Mouse (Mus musculus): ENCODE results near the gene Etfb. TPM values are rescaled to one million over a fixed set of nuclear protein-coding genes. Genes with fewer than 3 reads are reported as not detected.

Gene Etfb
- polyA plus RNA-seq, 1 experiment from 2014 or later, result 760 TPM

GRCm38 (mm10) chr7:43483236-43483635 is 39.4 kb downstream of the Etfb start:
- Histone ChIP-seq H3K27me3 (ENCODE audit: insufficient read depth, low read length) (peaks cover 1% of the 10 kb centered on the region; the same call in 1 of the 2 replicates), H3K4me3 (ENCODE audit: low read depth, low read length) (no peak overlapping the region), H3K9me3 (ENCODE audit: low read length) (no peaks in the 10 kb centered on the region), H3K27ac (ENCODE audit: low read depth) (no peak overlapping the region), H3K4me1 (ENCODE audit: insufficient read depth) (no peaks in the 10 kb centered on the region), H3K36me3 (replicated peaks; ENCODE audit: insufficient read depth, low read length) (no peaks in the 10 kb centered on the region), H3K4me2 (ENCODE audit: low read depth, low read length) (no peak overlapping the region), H3K9ac (replicated peaks) (no peak overlapping the region)
- no peak for TF ChIP-seq CTCF (IDR thresholded peaks at IDR 0.05; ENCODE audit: low read depth)
- TF ChIP-seq EP300 (IDR thresholded peaks at IDR 0.05; ENCODE audit: low read depth), result no peak
- ATAC-seq (no peak), DNase-seq (no peak)
- WGBS (ENCODE audit: insufficient replicate concordance), result 7% methylated on average over 10 of the region's 10 CpGs

DNA sequence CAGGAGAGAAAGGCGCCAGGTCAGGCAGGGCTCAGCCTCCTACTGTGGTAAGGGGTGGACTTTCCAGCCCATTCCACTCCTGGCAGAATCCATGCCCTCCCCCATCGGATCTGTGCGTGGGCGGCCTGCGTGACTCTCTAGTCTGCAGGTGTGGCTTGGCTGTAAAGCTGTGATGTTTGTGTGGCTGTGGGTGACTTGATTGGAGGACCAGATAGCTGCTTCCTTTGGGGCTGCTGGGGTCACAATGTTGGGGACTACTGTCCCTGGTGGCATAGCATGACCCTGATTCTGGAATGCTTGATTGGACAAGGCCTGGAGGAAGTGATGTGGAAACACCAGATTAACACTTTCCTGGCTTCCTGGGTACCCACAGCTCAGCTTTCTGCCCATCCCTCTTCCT is 44.8 kb downstream of the Etfb start:
- 30% methylated on average over 5 of the region's 5 CpGs for WGBS (ENCODE audit: insufficient replicate concordance)

GRCm38 (mm10) chr7:43489631-43490125 is 45.8 kb downstream of the Etfb start, which contains the start of gene Iglon5:
Iglon5 (minus strand) TSS chr7:43490075.
- DNase-seq (no peak), ATAC-seq (no peak)
- no peak within 1 kb of the TSS for H3K27ac ChIP-seq (ENCODE audit: low read depth)
- H3K27me3 ChIP-seq (ENCODE audit: insufficient read depth, low read length), result peaks cover 23% of the 10 kb centered on the region
- TF ChIP-seq EP300 (IDR thresholded peaks at IDR 0.05; ENCODE audit: low read depth), result no peak
- no peak for TF ChIP-seq CTCF (IDR thresholded peaks at IDR 0.05; ENCODE audit: low read depth)
- H3K4me1 ChIP-seq (ENCODE audit: insufficient read depth), result no peaks in the 10 kb centered on the region
- 8% methylated on average over 16 of the region's 41 CpGs for WGBS (ENCODE audit: insufficient replicate concordance)
- H3K4me3 ChIP-seq (ENCODE audit: low read depth, low read length), result 0 out of 2 replicates have a peak within 1 kb of the TSS, but pooled peaks have one; percentile 2
- peak within 1 kb of the TSS; percentile 35; the same call in 1 of the 2 replicates for H3K4me2 ChIP-seq (ENCODE audit: low read depth, low read length)
- no peak within 1 kb of the TSS for H3K9ac ChIP-seq (replicated peaks)
- no peaks in the 10 kb centered on the region for H3K9me3 ChIP-seq (ENCODE audit: low read length)
- no peaks in the 10 kb centered on the region for H3K36me3 ChIP-seq (replicated peaks; ENCODE audit: insufficient read depth, low read length)

More for the DNA sequence above, 44.8 kb downstream of the Etfb start:
- no peak for ATAC-seq
- no peak for TF ChIP-seq CTCF (IDR thresholded peaks at IDR 0.05; ENCODE audit: low read depth)
- TF ChIP-seq EP300 (IDR thresholded peaks at IDR 0.05; ENCODE audit: low read depth), result no peak
- no peaks in the 10 kb centered on the region for H3K4me1 ChIP-seq (ENCODE audit: insufficient read depth)
- no peaks in the 10 kb centered on the region for H3K9me3 ChIP-seq (ENCODE audit: low read length)
- H3K4me3 ChIP-seq (ENCODE audit: low read depth, low read length), result no peak overlapping the region
- no peaks in the 10 kb centered on the region for H3K36me3 ChIP-seq (replicated peaks; ENCODE audit: insufficient read depth, low read length)
- DNase-seq, result no peak
- no peak overlapping the region for H3K9ac ChIP-seq (replicated peaks)
- no peak overlapping the region for H3K4me2 ChIP-seq (ENCODE audit: low read depth, low read length)
- H3K27me3 ChIP-seq (ENCODE audit: insufficient read depth, low read length), result peaks cover 23% of the 10 kb centered on the region
- H3K27ac ChIP-seq (ENCODE audit: low read depth), result no peak overlapping the region

DNA sequence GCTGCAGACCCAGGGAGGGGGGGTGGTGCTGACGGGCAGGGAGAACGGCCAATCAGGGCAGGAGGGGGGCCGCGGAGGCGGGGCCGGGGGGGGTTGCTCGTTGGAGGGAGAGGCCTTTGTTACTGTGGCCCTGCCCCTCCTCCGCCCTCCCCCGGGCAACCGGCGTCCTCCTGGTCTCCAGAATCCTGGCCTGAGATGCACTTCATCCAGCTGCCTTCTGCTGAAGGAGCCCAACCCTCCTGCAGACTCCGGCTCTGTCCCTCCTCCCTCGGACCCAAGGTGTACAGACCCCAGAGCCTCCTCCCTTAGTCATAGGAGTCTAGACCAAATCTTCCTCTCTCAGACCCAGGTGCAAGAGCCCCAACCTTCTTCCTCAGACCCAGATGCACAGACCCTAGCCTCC is 46.3 kb downstream of the Etfb start:
- ATAC-seq, result no peak
- H3K4me3 ChIP-seq (ENCODE audit: low read depth, low read length), result 0 out of 2 replicates have a peak overlapping the region, but pooled peaks have one; percentile 2
- H3K9ac ChIP-seq (replicated peaks), result no peak overlapping the region
- H3K27ac ChIP-seq (ENCODE audit: low read depth), result no peak overlapping the region
- H3K27me3 ChIP-seq (ENCODE audit: insufficient read depth, low read length), result peaks cover 23% of the 10 kb centered on the region
- H3K4me2 ChIP-seq (ENCODE audit: low read depth, low read length), result 0 out of 2 replicates have a peak overlapping the region, but pooled peaks have one; percentile 35
- TF ChIP-seq EP300 (IDR thresholded peaks at IDR 0.05; ENCODE audit: low read depth), result no peak
- no peak for TF ChIP-seq CTCF (IDR thresholded peaks at IDR 0.05; ENCODE audit: low read depth)
- 8% methylated on average over 10 of the region's 13 CpGs for WGBS (ENCODE audit: insufficient replicate concordance)
- H3K9me3 ChIP-seq (ENCODE audit: low read length), result no peaks in the 10 kb centered on the region
- DNase-seq, result no peak
- H3K36me3 ChIP-seq (replicated peaks; ENCODE audit: insufficient read depth, low read length), result no peaks in the 10 kb centered on the region
- no peaks in the 10 kb centered on the region for H3K4me1 ChIP-seq (ENCODE audit: insufficient read depth)

DNA sequence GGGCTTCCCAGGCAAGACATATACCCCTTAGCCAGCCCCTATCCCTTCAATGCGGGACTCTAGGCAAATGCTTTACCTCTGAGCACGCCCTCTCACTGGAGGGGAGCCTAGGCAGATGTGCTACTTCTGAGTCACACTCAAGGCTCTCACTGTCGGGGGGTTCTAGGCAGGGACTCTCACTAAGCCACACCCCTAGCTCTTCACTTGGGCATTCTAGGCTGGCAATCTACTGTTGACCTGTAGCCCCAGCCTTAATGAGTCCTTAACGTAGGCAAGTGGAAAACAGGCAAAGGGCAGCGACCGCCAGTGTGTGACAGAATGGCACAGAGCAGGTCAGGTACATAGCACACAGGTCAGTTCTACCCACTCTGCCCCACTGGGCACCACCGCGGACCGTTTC is 47.0 kb downstream of the Etfb start:
- WGBS (ENCODE audit: insufficient replicate concordance), result 50% methylated on average over 9 of the region's 9 CpGs
- TF ChIP-seq CTCF (IDR thresholded peaks at IDR 0.05; ENCODE audit: low read depth) (no peak), EP300 (IDR thresholded peaks at IDR 0.05; ENCODE audit: low read depth) (no peak)
- ATAC-seq (no peak), DNase-seq (no peak)
- no peaks in the 10 kb centered on the region for H3K9me3 ChIP-seq (ENCODE audit: low read length)
- H3K27ac ChIP-seq (ENCODE audit: low read depth), result no peak overlapping the region
- no peak overlapping the region for H3K4me3 ChIP-seq (ENCODE audit: low read depth, low read length)
- H3K36me3 ChIP-seq (replicated peaks; ENCODE audit: insufficient read depth, low read length), result no peaks in the 10 kb centered on the region
- H3K9ac ChIP-seq (replicated peaks), result no peak overlapping the region
- H3K4me2 ChIP-seq (ENCODE audit: low read depth, low read length), result no peak overlapping the region
- no peaks in the 10 kb centered on the region for H3K4me1 ChIP-seq (ENCODE audit: insufficient read depth)
- peaks cover 23% of the 10 kb centered on the region for H3K27me3 ChIP-seq (ENCODE audit: insufficient read depth, low read length)

DNA sequence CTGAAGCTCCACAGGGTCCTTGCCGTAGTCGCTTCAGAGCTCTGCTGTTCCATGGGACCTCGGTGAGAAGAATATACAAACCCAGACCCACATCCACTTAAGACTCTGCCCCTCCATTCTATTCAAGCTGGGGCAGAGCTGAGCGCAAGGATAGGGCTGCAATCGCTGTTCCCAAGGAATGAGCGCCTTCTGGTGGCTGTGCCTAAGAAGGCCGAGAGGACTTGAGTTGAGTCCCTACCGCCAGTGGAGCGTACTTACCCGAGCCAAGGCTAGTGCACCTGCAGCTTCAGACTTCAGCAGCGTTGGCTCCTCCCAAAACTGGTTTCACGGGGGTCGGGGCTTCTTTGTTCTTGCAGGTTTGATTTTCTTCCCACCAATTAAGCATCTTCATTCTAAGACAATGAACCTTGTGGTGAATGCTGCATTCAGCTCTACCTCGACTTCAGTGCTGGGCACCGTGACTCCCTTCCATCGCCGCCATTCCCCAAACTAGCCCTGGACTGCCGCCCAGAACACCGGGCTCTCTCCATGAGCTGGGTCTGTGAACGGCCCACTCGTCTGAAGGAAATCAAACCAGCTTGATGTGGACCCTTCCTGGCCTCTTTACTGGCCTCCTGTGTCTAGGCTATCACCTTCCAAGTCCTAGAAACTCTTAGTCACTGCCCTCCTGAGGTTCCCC is 51.6 kb downstream of the Etfb start:
- no peak for ATAC-seq
- no peak overlapping the region for H3K4me2 ChIP-seq (ENCODE audit: low read depth, low read length)
- no peak for TF ChIP-seq EP300 (IDR thresholded peaks at IDR 0.05; ENCODE audit: low read depth)
- TF ChIP-seq CTCF (IDR thresholded peaks at IDR 0.05; ENCODE audit: low read depth), result peak; percentile 58
- no peaks in the 10 kb centered on the region for H3K4me1 ChIP-seq (ENCODE audit: insufficient read depth)
- no peak overlapping the region for H3K9ac ChIP-seq (replicated peaks)
- no peaks in the 10 kb centered on the region for H3K36me3 ChIP-seq (replicated peaks; ENCODE audit: insufficient read depth, low read length)
- peak; percentile 37 for DNase-seq
- no peaks in the 10 kb centered on the region for H3K9me3 ChIP-seq (ENCODE audit: low read length)
- no peak overlapping the region for H3K4me3 ChIP-seq (ENCODE audit: low read depth, low read length)
- H3K27ac ChIP-seq (ENCODE audit: low read depth), result no peak overlapping the region
- peaks cover 10% of the 10 kb centered on the region; the same call in 1 of the 2 replicates for H3K27me3 ChIP-seq (ENCODE audit: insufficient read depth, low read length)
- 19% methylated on average over 21 of the region's 21 CpGs for WGBS (ENCODE audit: insufficient replicate concordance)

Small RNAs within 50 kb of the gene (microRNA-seq; reads per million reads assigned to microRNA genes)
- 1.6 reads per million for gene Mir7051

Other genes with a start within 250 kb of the Etfb start
- gene Zfp715, start 130.8 kb upstream of the Etfb start, polyA plus RNA-seq (2015; fragmentation: Nextera tagmentation; extraction: Ambion mirVana), result 3.9 and 4.1 TPM in 2 replicates
- 0.71 and 0.96 TPM in 2 replicates for gene Siglecf, start 92.7 kb upstream of the Etfb start, polyA plus RNA-seq (2015; fragmentation: Nextera tagmentation; extraction: Ambion mirVana)
- 2.9 and 3.5 TPM in 2 replicates for gene Siglecg, start 35.9 kb upstream of the Etfb start, polyA plus RNA-seq (2015; fragmentation: Nextera tagmentation; extraction: Ambion mirVana)
- gene Lim2, start 16.4 kb upstream of the Etfb start, polyA plus RNA-seq (2015; fragmentation: Nextera tagmentation; extraction: Ambion mirVana), result not detected in 2 replicates
- 12.6 and 16.2 TPM in 2 replicates for gene Nkg7, start 7.0 kb upstream of the Etfb start, polyA plus RNA-seq (2015; fragmentation: Nextera tagmentation; extraction: Ambion mirVana)
- 0.22 TPM in 1 of 2 replicates, not detected in the other for gene Cldnd2, start 3.3 kb upstream of the Etfb start, polyA plus RNA-seq (2015; fragmentation: Nextera tagmentation; extraction: Ambion mirVana)
- gene Gm45233, start within 50 bp of the Etfb start, polyA plus RNA-seq (2015; fragmentation: Nextera tagmentation; extraction: Ambion mirVana), result 0.25 TPM in 1 of 2 replicates, not detected in the other
- 0.70 and 1.4 TPM in 2 replicates for gene Vsig10l, start 19.1 kb downstream of the Etfb start, polyA plus RNA-seq (2015; fragmentation: Nextera tagmentation; extraction: Ambion mirVana)
- not detected in 2 replicates for gene Iglon5, start 46.0 kb downstream of the Etfb start, polyA plus RNA-seq (2015; fragmentation: Nextera tagmentation; extraction: Ambion mirVana)
- gene 4931406B18Rik, start 61.9 kb downstream of the Etfb start, polyA plus RNA-seq (2015; fragmentation: Nextera tagmentation; extraction: Ambion mirVana), result not detected in 2 replicates
- gene Cd33, start 100.3 kb downstream of the Etfb start, polyA plus RNA-seq (2015; fragmentation: Nextera tagmentation; extraction: Ambion mirVana), result 3.9 and 5.1 TPM in 2 replicates
- 0.14 and 0.26 TPM in 2 replicates for gene Zfp658, start 118.2 kb downstream of the Etfb start, polyA plus RNA-seq (2015; fragmentation: Nextera tagmentation; extraction: Ambion mirVana)
- 1.3 TPM in 2 replicates for gene Zfp719, start 135.5 kb downstream of the Etfb start, polyA plus RNA-seq (2015; fragmentation: Nextera tagmentation; extraction: Ambion mirVana)
- gene Zfp819, start 163.1 kb downstream of the Etfb start, polyA plus RNA-seq (2015; fragmentation: Nextera tagmentation; extraction: Ambion mirVana), result not detected in 2 replicates
- 0.14 TPM in 1 of 2 replicates, not detected in the other for gene Ceacam18, start 190.6 kb downstream of the Etfb start, polyA plus RNA-seq (2015; fragmentation: Nextera tagmentation; extraction: Ambion mirVana)
- gene Siglece, start 216.1 kb downstream of the Etfb start, polyA plus RNA-seq (2015; fragmentation: Nextera tagmentation; extraction: Ambion mirVana), result 5.1 and 5.8 TPM in 2 replicates
- 3.2 and 4.5 TPM in 2 replicates for gene Ctu1, start 227.9 kb downstream of the Etfb start, polyA plus RNA-seq (2015; fragmentation: Nextera tagmentation; extraction: Ambion mirVana)
- not detected in 2 replicates for gene Klk14, start 246.3 kb downstream of the Etfb start, polyA plus RNA-seq (2015; fragmentation: Nextera tagmentation; extraction: Ambion mirVana)